Mouse (Mus musculus) small intestine, adult 2 months (tissue): ENCODE measurements at regions not wholly inside any gene's neighbourhood (a gene's known extent, or its start where the extent isn't known, plus 50 kb on each side); places are given as distances from the start of the nearest gene placed in this dataset.

ENCODE experiments used
- H3K27ac ChIP-seq: fragments of 200-500 bp; 2 replicates; pipeline ENCODE4 v1.5.1; 2012; ENCODE audit warnings: low read depth, low read length, control low read depth, inconsistent platforms; ENCODE audit not compliant: insufficient read depth
- H3K27me3 ChIP-seq: fragments of 200-500 bp; 2 replicates; pipeline ENCODE4 v1.6.1; 2012; ENCODE audit warnings: mild to moderate bottlenecking, moderate library complexity, low read length, inconsistent platforms; ENCODE audit not compliant: control insufficient read depth, insufficient read depth
- H3K36me3 ChIP-seq: fragments of 200-500 bp; 2 replicates; pipeline ENCODE4 v1.6.1; 2012; ENCODE audit warnings: mild to moderate bottlenecking, low read length, control low read depth, inconsistent platforms; ENCODE audit not compliant: control insufficient read depth, insufficient read depth
- H3K4me1 ChIP-seq: fragments of 200-500 bp; 2 replicates; pipeline ENCODE4 v1.6.1; 2012; ENCODE audit warnings: low read length, inconsistent platforms, mixed read lengths; ENCODE audit not compliant: control insufficient read depth, insufficient read depth, insufficient read length
- H3K4me3 ChIP-seq: fragments of 200-500 bp; 2 replicates; pipeline ENCODE4 v1.5.1; 2012; ENCODE audit warnings: low read depth, mild to moderate bottlenecking, control low read depth, inconsistent platforms, low read length, moderate library complexity
- CTCF ChIP-seq: fragments of 200-500 bp; IDR thresholded peaks from 2 replicates; pipeline ENCODE4 v1.5.1; 2012; ENCODE audit warnings: low read depth, mild to moderate bottlenecking, control low read depth, inconsistent platforms, low read length, moderate library complexity, mixed read lengths; ENCODE audit not compliant: insufficient replicate concordance, insufficient read length; ENCODE audit errors: extremely low read depth
- POLR2A ChIP-seq: fragments of 200-500 bp; IDR thresholded peaks from 2 replicates; pipeline ENCODE4 v1.6.1; 2012; ENCODE audit warnings: low read depth, mild to moderate bottlenecking, control low read depth, inconsistent platforms, low read length, moderate library complexity
- WGBS: fragments of 180-500 bp; shearing (Covaris S2); methylation state at CpG from one replicate; pipeline ENCODE4 v1.1.7; 2018; 5-methylcytosine and 5-hydroxymethylcytosine counted together

DNA sequence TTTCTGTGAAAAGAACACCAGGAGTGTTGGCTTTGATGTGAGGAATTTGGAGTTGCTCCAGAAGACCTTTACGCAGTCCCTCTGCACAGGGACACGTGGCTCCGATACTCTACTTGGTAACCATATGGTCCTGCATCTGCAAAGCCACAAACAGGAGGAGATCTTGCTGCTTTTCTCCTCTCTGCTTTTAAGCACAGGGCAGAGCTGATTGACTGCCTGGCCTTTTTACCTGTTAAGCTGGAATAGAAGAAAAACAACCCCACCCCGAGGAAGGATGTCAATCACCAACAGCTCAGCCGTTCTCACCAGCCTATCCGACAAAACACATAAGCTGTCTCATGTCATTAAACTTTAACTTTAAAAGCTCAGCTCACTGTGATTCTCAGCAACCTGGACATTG is 106.8 kb upstream of the Kit start:
- Histone ChIP-seq H3K27me3 (no peaks in the 10 kb centered on the region), H3K4me1 (no peaks in the 10 kb centered on the region), H3K4me3 (no peak overlapping the region), H3K27ac (no peak overlapping the region), H3K36me3 (no peaks in the 10 kb centered on the region)
- 18% methylated on average over 6 of the region's 6 CpGs for WGBS
- TF ChIP-seq POLR2A = no peak
- TF ChIP-seq CTCF = no peak

- Histone ChIP-seq H3K27me3 (no peaks in the 10 kb centered on the region), H3K4me3 (no peak overlapping the region), H3K36me3 (no peaks in the 10 kb centered on the region), H3K27ac (no peak overlapping the region), H3K4me1 (no peaks in the 10 kb centered on the region)
- TF ChIP-seq POLR2A = no peak
- no peak for TF ChIP-seq CTCF
- WGBS = 87% methylated on average over 8 of the region's 8 CpGs
Measured at GRCm38 (mm10) chr5:75471010-75471409, 103.7 kb upstream of the Kit start.

DNA sequence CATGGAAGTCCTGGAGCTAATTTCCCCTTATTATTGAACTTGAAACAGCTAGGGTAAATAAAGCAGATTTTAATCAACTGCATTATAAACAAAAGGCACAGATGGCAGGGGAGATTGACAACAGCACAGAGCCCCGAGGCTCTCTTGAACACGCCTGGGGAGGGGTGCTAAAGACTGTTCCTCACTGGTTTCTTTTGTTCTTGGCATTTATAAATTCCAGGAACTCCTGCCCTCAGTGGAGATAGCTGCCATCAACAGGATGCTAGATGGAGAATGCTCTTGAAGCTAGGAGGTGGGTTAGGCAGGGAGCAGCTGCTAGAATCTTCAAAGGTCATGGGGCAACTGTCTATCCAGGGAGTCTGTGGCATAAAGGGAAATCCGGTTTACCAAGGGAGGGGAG is 102.2 kb upstream of the Kit start:
- Histone ChIP-seq H3K4me1 (no peaks in the 10 kb centered on the region), H3K27ac (no peak overlapping the region), H3K27me3 (no peaks in the 10 kb centered on the region), H3K36me3 (no peaks in the 10 kb centered on the region), H3K4me3 (no peak overlapping the region)
- TF ChIP-seq CTCF (no peak), POLR2A (no peak)
- 53% methylated on average over 3 of the region's 3 CpGs for WGBS

GRCm38 (mm10) chr5:75475414-75475813 is 99.3 kb upstream of the Kit start:
- H3K4me3 ChIP-seq = no peak overlapping the region
- TF ChIP-seq CTCF (no peak), POLR2A (no peak)
- H3K27ac ChIP-seq = no peak overlapping the region
- peaks cover 2% of the 10 kb centered on the region; the same call in 1 of the 2 replicates for H3K4me1 ChIP-seq
- 87% methylated on average over 4 of the region's 4 CpGs for WGBS
- no peaks in the 10 kb centered on the region for H3K36me3 ChIP-seq
- H3K27me3 ChIP-seq = no peaks in the 10 kb centered on the region

DNA sequence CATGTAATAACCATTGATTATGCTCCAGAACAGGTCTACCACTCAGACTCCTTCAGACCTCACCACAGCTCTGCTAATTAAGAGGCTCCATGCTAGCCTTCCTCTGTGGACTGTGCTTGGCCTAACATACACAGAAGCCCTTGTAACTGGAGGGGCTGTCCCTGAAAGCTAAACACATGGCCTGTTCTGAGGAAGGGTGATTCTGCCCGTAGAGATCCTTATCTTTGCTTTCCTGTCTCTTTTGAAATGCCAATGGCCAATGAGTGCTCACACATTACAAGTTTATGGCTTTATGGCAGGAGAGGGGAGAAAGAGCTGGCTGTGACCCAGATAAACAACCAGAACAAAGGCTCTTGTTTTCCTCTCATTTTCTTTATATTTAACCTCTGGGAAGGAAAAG is 96.2 kb upstream of the Kit start:
- no peak overlapping the region for H3K27ac ChIP-seq
- H3K27me3 ChIP-seq = no peaks in the 10 kb centered on the region
- H3K36me3 ChIP-seq = no peaks in the 10 kb centered on the region
- 12% methylated on average over 1 of the region's 1 CpGs for WGBS
- no peak overlapping the region for H3K4me3 ChIP-seq
- TF ChIP-seq CTCF (no peak), POLR2A (no peak)
- H3K4me1 ChIP-seq = peaks cover 2% of the 10 kb centered on the region; the same call in 1 of the 2 replicates

- H3K36me3 ChIP-seq = no peaks in the 10 kb centered on the region
- TF ChIP-seq CTCF (no peak), POLR2A (no peak)
- no peak overlapping the region for H3K27ac ChIP-seq
- 73% methylated on average over 11 of the region's 11 CpGs for WGBS
- no peak overlapping the region for H3K4me3 ChIP-seq
- peaks cover 2% of the 10 kb centered on the region; the same call in 1 of the 2 replicates for H3K4me1 ChIP-seq
- H3K27me3 ChIP-seq = no peaks in the 10 kb centered on the region
Measured at GRCm38 (mm10) chr5:75479149-75479548, 95.6 kb upstream of the Kit start.

DNA sequence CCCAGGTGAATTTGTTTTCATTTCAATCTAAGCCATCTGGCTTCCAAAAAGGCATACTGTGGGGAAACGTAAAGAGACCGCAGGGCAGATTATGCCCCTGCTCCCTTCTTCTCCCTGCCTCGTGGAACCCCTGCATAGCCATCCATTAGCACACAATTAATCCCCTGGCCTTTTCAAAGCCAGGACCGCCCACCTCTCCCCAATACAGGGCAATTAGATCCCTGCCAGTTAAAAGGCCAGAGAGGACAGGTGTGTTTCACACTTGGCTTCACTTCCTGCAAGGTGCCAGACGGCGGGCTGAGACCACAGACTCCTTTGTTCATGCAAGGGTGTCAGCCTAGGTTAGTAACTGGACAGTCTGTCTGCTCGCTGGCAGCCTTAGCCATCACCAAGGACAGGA is 93.1 kb upstream of the Kit start:
- H3K27me3 ChIP-seq = no peaks in the 10 kb centered on the region
- peaks cover 2% of the 10 kb centered on the region; the same call in 1 of the 2 replicates for H3K4me1 ChIP-seq
- H3K27ac ChIP-seq = no peak overlapping the region
- no peaks in the 10 kb centered on the region for H3K36me3 ChIP-seq
- H3K4me3 ChIP-seq = no peak overlapping the region
- TF ChIP-seq POLR2A (no peak), CTCF (no peak)
- WGBS = 50% methylated on average over 7 of the region's 7 CpGs

DNA sequence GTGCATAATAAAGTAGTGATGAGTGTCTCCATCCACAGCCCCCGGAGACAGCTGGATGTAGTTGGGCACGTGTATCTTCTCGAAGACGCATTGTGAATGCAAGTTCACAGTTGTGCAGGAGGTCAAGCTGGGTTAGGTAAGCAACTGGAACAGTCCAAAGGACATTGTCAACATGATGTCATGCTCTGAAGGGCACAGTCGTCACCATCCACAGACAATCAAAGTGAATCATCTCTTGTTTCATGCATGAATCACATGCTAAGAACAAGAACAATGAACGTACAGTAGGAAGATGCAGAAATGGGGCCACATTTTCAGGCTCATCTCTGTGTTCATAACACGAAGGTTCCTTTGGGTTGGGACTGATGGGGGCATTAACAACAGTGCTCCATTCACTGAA is 90.4 kb upstream of the Kit start:
- no peaks in the 10 kb centered on the region for H3K36me3 ChIP-seq
- no peak overlapping the region for H3K4me3 ChIP-seq
- no peaks in the 10 kb centered on the region for H3K27me3 ChIP-seq
- WGBS = 84% methylated on average over 7 of the region's 7 CpGs
- no peak overlapping the region for H3K27ac ChIP-seq
- TF ChIP-seq CTCF = no peak
- TF ChIP-seq POLR2A = no peak
- no peaks in the 10 kb centered on the region for H3K4me1 ChIP-seq
